ENCODE assay signal across 8 mouse cellular contexts in genomic region chr5:104046256-104047199, GRCm38 (mm10). TPM values are rescaled to one million over a fixed set of nuclear protein-coding genes. Genes with fewer than 3 reads are reported as not detected.
DNase-seq lines count a peak whose midpoint lies in the region; ATAC-seq and TF ChIP-seq lines count a peak whose summit lies in the region.

Gene Nudt9, plus strand, starts transcription at chr5:104046306.

- H3K9ac ChIP-seq in ES-E14 (ENCODE audit: insufficient read depth, low read depth, low read length, poor library complexity, severe bottlenecking), result peak within 1 kb of the TSS; percentile 96
- peak within 1 kb of the TSS; percentile 76 for H3K9ac ChIP-seq in forebrain, embryonic 15.5 days (replicated peaks)

- H3K36me3 ChIP-seq in ES-E14 (ENCODE audit: control insufficient read depth, insufficient read depth, low read length, poor library complexity, severe bottlenecking), result peaks cover 6% of the 10 kb centered on the region
- peaks cover 11% of the 10 kb centered on the region for H3K36me3 ChIP-seq in forebrain, embryonic 15.5 days

- peak; percentile 99 for ATAC-seq in forebrain, embryonic 15.5 days (replicated peaks)
- peak; percentile 94 for ATAC-seq in neutrophil, adult 5-6 weeks (ENCODE audit: extremely low read depth, insufficient number of reproducible peaks, low FRiP score, poor library complexity, severe bottlenecking)

- peak within 1 kb of the TSS; percentile 94 to 96 for H3K4me3 ChIP-seq in ES-E14 (ENCODE audit: insufficient read depth in 1 of 2, low read depth in 1 of 2, low read length in 2 of 2, poor library complexity in 1 of 2, severe bottlenecking in 1 of 2)
- H3K4me3 ChIP-seq in forebrain, embryonic 15.5 days, result peak within 1 kb of the TSS; percentile 71
- peak within 1 kb of the TSS; percentile 98 for H3K4me3 ChIP-seq in lung, adult 2 months (replicated peaks; ENCODE audit: extremely low read depth, low read depth, low read length)

- peak; percentile 85 for DNase-seq in ES-E14 (ENCODE audit: low read depth, low spot score)
- peak; percentile 98 for DNase-seq in cerebellum, adult 11-12 months
- peak; percentile 96 for DNase-seq in heart, postnatal 25 days (ENCODE audit: low spot score)
- peak; percentile 97 to 99 for DNase-seq in layer of hippocampus, adult 18-20 months (ENCODE audit: low spot score in 2 of 2)
- DNase-seq in lung, adult 2 months, result peak; percentile 95
- peak; percentile 95 to 98 for DNase-seq in thymus, adult 18-20 months

- H3K27ac ChIP-seq in ES-E14 (ENCODE audit: insufficient read depth, low read depth, low read length, poor library complexity, severe bottlenecking), result peak within 1 kb of the TSS; percentile 85
- peak within 1 kb of the TSS; percentile 79 for H3K27ac ChIP-seq in forebrain, embryonic 15.5 days (replicated peaks)

- TF ChIP-seq CTCF in lung, adult 2 months (IDR thresholded peaks at IDR 0.05; ENCODE audit: insufficient read depth, low read length), result no peak

- H3K9me3 ChIP-seq in ES-E14 (ENCODE audit: control insufficient read depth, insufficient read depth, low read depth, low read length), result no peaks in the 10 kb centered on the region
- no peaks in the 10 kb centered on the region for H3K9me3 ChIP-seq in forebrain, embryonic 15.5 days

- no peaks in the 10 kb centered on the region for H3K27me3 ChIP-seq in forebrain, embryonic 15.5 days

- TF ChIP-seq POLR2A in lung, adult 2 months (IDR thresholded peaks at IDR 0.05; ENCODE audit: borderline replicate concordance, extremely low read depth, low read depth, low read length), result peak; percentile 83; the same call in 1 of the 2 replicates

- intact Hi-C loops in heart, postnatal 25 days (cut with DNase I), result loop anchor here (2.0 to 5.0 kb wide), 2 partner anchors 26 to 526 kb away; partner anchors contain the start of gene Hsd17b11

- peak within 1 kb of the TSS; percentile 62 for H3K4me2 ChIP-seq in forebrain, embryonic 15.5 days (replicated peaks)

- WGBS in forebrain, embryonic 15.5 days, result 6% methylated on average over 84 of the region's 90 CpGs
- WGBS in lung, adult 2 months, result 5% methylated on average over 90 of the region's 90 CpGs

- in situ Hi-C loops in ES-E14 (cut with MboI; ENCODE audit: low sequenced_read_pairs in 2 of 2, unreplicated experiment in 2 of 2), result no loop called here

- peaks cover 1 to 6% of the 10 kb centered on the region in 2 experiments; a peak in 2 of 4 replicates for H3K4me1 ChIP-seq in ES-E14 (ENCODE audit: control insufficient read depth in 2 of 2, insufficient read depth in 2 of 2, low read length in 2 of 2, poor library complexity in 1 of 2)
- peaks cover 17% of the 10 kb centered on the region for H3K4me1 ChIP-seq in forebrain, embryonic 15.5 days
- peaks cover 7% of the 10 kb centered on the region; the same call in 1 of the 2 replicates for H3K4me1 ChIP-seq in lung, adult 2 months (ENCODE audit: control insufficient read depth, insufficient read depth, low read length)

TF ChIP-seq in ES-E14, 5 proteins besides CTCF, POLR2A, EP300 and RAD21:
- TF ChIP-seq ZNF384 (IDR thresholded peaks at IDR 0.05; ENCODE audit: low read depth, low read length) (no peak), HCFC1 (IDR thresholded peaks at IDR 0.05; ENCODE audit: borderline replicate concordance, insufficient read depth, low read length) (peak; percentile 70; the same call in 1 of the 2 replicates), MAFK (IDR thresholded peaks at IDR 0.05; ENCODE audit: insufficient read depth, low read depth, low read length) (no peak)

RNA-seq across cellular contexts. Expression of gene Nudt9, which starts in this region (rescaled TPM):
- total RNA-seq in ES-E14 (2012; rRNA removed), result 55.4 and 75.6 TPM in 2 replicates
- 56.6 and 61.3 TPM in 2 replicates for polyA plus RNA-seq in forebrain, embryonic 15.5 days (2015; fragmentation: Nextera tagmentation; extraction: Ambion mirVana)
- 10 to 100 TPM; 51.4 to 52.3 TPM for total RNA-seq in heart, postnatal 25 days (2021)
- 10 to 100 TPM; 76.8 to 77.4 TPM for total RNA-seq in layer of hippocampus, adult 18-20 months (2021)
- polyA plus RNA-seq in lung, adult 2 months (2012; rRNA removed), result 51.1 and 61.6 TPM in 2 replicates
- 29.7 and 32.3 TPM in 2 replicates for total RNA-seq in neutrophil, adult 5-6 weeks (2017)

Comparison
In these comparisons a context has a peak if more than half of its experiments do, and no peak if none do; other contexts are left out.
1. Peak in every context shown above with its lines: DNase-seq, ATAC-seq, H3K4me3 ChIP-seq and H3K27ac ChIP-seq.